Mouse (Mus musculus): Measurements from ENCODE around the gene Psap.
A peak's percentile ranks its signal among the peaks of the same experiment; 100 is the strongest.

Psap gene

DNA sequence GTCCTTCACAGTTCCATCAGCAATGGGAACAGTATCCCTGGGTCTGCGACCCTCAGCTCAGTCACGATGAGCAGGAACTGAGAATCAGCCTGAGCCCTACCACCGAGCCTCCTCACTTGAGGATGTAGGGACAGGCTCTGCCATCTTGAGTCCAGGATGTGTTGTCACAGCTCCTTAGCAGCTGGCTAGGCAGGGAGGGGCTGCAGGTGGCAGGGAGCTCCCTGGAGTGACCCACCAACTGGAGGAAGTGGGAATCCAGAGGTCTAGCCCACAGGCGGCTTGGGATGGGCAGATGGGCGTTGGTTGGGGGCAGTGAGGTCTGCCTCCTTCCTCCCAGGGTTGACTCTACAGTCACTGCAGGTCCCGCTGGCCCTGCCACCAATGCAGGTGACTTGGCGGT is 14.1 kb upstream of the Psap start:
- no peak for DNase-seq (ENCODE audit: low spot score in 2 of 2)

DNA sequence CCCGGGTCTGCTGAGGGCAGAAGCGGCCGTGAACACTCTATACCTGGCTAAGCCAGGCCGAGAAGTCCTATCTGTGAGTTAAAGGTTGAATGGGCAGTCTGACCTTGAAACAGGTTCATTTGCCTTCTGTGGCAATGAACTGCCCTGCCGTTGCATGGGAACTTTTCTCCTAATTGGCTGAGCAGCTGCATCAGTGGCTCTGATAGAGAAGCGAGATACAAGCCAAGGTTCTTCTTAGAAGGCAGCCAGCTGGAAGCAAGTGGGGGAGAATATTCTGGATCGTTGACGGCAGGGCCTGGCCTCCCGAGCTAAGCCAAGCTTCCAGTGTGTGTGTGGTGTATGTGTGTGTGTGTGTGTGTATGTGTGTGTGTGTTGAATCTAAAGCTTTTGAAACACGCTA is 12.2 kb upstream of the Psap start:
- no peak for DNase-seq (ENCODE audit: low spot score in 2 of 2)

DNA sequence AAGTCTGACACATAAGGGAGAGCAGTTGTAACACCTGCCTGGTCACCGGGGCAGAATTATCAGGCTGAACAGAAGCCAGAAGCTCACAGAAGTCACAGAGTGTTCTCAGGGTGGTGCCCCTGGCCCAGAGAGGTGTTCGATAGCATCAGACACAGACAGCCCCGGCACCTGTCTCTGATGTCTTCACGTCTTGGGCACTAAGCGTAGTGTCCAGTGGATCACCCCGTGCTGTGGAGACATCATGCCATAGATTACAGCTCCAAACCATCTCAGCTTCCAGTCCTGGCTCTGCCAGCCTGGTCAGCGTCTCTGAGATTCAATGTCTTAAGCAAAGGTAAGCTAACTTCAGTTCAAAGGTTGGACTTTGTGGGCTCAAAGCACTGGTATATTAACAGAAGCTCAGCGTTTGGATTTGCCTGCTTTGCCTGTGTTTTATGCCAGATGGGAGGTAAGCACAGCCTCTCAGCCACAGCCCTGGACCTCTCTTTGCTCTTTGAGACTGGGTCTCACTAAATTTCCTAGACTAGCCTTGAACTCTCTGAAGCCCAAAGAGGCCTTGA is 10.5 kb upstream of the Psap start:
- DNase-seq (ENCODE audit: low spot score in 2 of 2): no peak

DNA sequence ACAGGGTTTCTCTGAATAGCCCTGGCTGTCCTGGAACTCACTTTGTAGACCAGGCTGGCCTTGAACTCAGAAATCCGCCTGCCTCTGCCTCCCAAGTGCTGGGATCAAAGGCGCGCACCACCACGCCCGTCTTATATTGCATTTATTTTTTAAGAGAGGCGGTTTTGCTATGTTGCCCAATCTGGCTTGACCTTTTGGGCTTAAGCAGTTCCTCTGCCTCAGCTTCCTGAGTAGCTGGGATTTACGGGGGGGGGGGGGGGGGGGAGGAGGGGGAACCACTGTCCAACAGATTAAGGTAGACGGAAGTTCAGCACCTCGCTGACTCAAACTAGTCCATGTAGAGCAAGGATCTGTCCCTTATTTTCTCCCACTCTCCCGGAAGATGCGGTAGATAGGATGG is 8.7 kb upstream of the Psap start:
- no peak for DNase-seq (ENCODE audit: low spot score in 2 of 2)

DNA sequence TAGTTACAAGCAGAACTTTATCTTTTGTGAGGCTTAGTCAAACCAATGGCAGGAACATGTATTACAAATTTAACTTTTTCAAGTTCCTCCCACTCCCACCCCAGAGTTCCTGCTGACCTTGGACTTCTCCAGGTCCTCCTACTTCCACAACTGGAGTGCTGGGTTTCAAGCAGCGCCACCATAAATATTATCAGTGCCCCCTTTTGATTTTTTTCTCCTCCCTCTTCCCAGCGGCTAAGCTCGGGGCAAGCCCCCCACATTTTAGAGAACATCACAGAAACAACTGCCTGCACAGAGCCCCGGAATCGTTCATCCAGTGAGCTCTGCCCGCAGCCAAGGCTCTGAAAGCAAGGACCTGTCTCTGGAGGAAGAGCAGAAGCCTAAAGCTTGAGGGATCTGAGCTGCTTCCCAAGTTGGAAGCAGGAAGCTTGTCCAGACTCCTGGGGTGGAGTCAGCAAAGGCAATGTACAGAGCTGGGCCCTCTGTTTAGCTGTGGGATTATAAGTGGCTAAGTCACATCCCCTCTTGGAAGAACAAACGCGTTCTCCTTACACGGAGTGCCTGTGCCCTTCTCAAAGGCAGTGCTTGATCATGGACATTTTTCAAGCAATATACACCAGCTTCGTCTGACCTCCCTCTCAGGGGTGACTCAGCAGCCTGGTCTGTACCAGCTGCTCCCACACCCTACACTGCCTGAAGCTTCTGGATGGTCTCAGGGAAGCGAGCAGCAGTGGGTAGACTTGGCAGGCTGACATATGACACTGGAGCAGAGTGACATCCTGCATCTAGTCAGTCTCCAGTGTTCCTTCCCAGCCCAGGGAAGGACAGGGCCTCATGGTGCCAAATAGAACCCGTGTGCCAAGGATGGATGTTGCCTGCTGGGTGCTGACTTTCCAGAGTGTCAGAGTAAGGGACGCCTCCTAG is 8.0 kb upstream of the Psap start:
- DNase-seq (ENCODE audit: low spot score in 2 of 2): no peak

DNA sequence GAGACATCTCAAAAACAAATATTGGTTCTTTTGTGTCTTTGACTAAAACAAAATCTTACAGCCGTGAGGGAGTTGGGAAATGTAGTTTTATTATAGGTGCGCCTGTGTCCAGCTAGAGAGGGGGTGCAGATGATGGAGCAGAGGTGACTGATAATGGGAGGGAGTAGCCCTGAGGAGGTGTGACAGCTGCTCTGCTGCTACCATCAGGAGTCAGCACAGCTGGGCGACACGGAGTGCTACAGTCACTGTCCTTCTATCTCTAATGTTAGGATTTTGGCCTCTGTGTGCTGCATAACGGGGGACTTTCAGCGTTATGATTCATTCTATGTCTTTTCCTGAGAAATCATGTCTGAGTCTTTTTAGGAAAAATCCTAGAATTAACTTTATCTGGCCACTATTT is 6.4 kb upstream of the Psap start:
- DNase-seq (ENCODE audit: low spot score in 2 of 2): no peak

DNA sequence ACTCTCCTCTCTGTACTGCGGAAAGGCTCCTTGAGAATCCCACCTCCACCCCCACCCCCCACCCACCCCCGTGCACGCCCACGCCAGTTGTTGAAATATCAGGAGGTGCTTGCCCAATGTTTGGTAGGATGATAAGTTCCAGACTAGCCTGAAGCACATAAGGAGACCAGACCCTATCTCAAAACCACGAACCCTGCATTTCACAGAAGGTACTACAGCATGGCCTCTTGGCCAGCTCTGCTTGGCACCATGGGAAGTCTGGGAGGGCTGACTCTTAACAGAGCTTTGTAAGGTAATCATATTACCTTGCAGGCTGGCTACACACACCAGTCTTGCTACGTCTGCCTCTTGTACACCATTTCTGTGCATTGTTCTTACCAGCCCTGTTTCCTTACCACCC is 5.2 kb upstream of the Psap start:
- no peak for DNase-seq (ENCODE audit: low spot score in 2 of 2)

DNA sequence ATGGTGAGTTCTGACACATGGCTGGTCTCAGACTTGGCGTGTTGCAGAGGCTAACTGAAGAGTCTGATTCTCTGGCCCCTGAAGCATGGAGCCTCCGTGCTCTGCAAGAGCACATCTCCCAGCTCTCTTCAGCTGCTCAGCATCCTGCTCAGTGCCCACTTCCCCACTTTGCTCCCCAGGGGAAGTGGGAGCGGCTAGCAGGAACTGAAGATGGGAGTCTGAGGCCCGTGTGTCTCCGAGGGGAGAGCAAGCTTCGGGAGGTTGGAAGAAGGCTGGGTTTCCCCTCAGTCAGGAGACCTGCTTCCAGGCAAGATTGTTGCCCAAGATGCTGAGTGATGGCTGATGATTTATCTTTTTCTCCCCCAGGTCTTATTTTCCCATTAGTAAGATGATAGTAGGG is 4.0 kb upstream of the Psap start:
- DNase-seq (ENCODE audit: low spot score in 2 of 2): no peak

DNA sequence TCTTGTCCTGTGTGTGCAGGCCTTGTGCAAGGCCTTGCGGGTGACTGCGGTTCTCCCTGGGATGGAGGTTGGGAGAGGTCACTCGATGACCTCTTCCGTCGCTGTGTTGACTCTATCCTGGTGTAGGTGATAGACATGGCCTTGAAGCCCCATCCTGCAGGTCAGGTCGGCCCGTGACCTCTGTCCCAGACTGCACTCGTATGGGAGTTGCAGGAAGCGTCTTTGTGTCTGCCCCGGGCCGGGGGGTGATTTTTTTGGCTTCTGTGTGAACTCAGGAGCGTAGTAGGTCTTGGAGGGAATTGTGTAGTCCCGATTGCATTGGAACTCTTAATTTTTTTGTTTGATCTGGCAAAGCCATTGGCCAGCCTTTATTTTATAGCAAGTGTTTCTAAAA is 576 bp downstream of the Psap start:
- no peak for DNase-seq (ENCODE audit: low spot score in 2 of 2)

DNA sequence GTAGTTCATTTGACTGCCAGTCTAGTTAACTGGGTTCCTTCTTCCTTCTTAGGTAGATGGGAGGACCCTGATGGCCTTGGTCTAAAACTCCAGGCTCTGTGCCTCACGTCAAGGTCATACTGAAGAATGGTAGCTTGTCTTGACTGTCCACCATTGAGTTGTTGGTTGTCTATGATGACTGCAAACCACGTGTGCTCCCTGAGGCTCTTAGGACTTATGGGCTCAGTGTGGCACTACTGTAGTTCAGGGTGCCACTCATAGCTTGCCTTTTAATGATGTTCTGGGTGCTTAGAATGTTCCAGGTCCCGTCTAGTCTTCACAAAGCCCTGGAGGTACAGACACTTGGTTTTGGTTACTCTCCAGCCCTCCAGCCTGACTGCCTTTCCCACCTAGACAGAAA is 1.4 kb downstream of the Psap start:
- no peak for DNase-seq (ENCODE audit: low spot score in 2 of 2)

DNA sequence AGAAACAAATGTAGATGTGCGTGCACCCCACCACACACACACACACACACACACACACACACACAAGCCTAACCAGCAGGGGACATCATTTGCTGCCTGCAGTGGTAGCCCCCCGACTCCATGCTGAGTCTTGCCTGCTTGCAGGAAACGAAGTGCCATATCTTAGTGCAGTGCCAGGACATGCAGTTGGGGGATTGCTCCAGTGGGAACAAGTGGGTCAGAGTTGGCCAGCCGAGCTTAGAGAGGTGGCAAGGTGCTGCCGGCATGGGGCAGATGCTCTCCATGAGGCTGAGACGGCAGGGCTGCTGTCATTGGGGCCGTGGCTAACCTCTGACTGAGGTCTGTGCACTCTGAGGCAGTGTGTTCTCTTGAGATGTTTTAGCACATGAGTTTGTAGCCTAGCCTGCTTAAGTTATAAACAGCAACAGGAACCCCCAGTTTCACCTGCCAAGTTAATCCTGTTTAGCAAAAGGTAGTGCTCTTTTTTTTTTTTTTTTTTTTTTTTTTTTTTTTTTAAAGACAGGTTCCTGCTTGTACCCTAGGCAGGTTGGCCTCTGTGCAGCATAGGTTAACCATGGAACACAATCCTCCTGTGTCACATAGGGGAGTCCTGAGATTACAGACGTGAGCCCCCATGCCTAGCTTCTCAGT is 2.0 kb downstream of the Psap start:
- DNase-seq (ENCODE audit: low spot score in 2 of 2): no peak

DNA sequence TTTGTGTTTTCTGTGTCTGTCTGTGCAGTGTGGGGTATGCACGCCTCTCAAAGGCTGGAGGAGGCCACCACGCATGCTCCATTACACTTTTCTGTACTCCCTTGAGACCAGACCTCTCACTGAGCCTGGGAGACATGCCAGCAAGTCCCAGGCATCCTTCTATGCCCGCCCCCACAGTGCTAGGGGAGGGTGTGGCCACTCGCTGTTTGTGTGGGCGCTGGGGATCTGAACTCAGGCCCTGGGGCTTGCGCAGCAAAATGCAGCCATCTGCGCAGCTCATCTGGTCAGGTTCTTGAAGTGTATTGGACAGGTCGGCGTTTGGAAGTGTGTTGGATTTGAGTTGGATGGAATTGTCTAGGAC is 2.5 kb downstream of the Psap start:
- DNase-seq (ENCODE audit: low spot score in 2 of 2): peak in 1 of 2 experiments; percentile 70

DNA sequence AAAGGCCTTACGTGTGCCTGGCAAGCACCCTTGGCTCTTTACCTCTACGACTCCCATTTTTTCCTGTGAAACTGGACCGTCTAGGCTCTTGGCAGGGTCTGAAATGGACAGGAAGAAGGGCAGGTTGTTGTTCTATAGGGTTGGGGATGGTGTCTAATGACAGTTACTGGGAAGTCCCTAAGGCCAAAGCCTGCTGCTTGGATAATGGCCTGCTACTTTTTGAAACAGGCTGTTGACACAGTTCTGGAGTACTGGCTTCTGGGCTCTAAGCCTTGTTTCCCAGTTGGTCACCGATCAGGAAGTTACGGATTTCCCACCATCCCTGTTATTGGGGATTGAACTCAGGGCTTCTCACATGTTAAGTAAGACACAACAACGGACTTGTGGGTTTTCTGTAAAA is 2.9 kb downstream of the Psap start:
- DNase-seq (ENCODE audit: low spot score in 2 of 2): no peak

DNA sequence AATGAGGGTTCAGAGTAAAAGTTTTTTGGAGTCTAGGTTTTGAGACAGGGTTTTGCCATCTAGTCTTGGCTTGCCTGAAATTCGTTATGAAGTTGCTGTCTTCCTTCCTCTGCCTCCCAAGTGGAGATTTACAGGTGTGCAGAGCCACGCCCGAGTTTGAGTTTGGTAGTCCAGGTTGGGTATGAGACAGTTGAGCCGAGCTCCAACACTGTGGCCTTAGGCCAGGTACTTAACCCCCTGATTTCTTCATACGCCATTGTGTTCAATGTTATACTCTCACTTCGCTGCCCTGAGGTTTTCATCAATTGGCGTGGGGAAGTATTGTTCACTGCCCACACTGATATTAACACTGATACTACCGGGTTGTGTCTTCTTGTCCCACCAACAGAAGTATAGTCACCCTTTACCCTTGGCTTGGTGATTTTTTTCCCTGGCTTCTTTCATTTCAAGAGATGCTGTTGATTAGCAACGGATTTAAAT is 4.2 kb downstream of the Psap start:
- no peak for DNase-seq (ENCODE audit: low spot score in 2 of 2)

DNA sequence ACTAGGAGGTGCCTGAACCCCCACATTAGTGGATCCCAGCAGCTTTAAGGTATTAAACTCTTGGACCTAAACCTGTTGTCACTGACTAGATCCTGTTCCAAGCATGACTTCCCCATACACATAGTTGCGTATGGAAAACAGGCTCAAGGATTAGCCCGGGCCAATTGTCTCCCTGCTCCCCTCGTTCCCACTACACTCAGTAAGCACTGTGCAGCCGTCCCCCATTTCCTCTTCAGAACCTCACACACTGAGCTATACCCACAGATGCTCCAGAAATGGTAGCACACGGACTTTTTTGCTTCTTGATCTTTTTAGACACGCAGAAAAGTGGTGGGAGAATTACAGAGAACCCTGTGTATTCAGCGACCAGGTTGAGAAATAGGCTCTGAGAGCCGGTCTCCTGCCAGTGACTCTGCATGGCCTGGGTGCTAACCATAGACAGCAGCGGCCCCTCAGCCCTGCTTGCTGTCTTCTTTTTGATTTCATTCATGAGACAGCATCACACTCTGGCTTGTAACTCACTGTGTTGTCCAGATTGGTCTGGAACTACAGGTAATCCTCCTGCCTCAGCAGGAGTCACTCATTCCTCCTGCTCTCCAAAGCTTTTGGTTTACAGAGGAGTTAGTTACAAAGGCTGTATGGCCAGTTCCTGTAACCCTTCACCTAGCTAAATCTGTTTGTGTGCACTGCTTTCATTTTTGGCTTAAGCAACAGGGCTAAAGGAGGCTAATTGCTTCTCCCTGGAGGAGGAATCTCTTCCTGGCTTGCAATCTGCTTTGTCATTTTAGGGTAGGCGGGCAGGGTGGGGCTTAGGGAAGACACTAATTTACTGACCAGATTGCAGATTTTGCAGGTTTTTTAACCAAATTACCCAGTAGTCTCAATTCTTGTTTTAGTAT is 4.9 kb downstream of the Psap start:
- no peak for DNase-seq (ENCODE audit: low spot score in 2 of 2)

DNA sequence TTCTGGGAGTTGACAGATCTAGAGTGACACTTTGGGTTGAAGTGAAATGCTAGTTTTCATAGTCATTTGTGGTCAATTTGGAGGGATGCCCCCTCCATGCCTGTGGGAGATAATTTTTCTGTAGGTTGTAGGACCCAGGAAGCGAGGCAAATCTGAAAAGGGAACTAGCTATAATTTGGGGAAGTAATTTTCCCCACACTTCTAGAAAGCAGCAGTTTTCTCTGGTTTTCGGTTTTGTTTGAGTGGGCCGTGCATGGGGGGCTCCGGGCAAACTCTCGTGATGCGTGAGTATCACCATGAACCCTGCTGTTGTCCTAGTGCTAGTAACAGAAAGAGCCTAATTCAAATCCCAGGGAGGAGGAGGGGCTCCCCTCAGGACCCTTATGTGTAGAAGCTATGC is 6.8 kb downstream of the Psap start:
- no peak for DNase-seq (ENCODE audit: low spot score in 2 of 2)

DNA sequence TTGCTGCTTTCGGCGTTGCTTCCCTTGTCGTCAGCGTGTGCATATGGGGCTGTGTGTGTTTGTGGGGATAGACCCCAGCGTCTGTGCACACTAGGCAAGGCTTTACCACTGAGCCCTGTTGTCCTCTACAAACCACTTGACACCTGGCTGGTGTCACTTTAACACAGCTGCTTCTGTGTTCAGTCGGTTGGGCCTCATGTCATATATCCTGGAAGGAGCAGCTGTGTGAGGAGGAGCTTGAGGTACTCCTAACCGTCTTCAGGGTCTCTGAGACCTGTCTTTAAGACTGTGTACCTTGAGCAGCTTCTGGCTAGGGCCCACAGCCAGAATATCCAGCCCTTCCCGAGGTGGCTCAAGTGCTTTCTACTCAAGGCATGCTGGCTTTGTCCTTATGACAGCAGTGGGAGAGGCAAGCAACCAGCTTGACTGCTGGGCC is 7.3 kb downstream of the Psap start:
- no peak for DNase-seq (ENCODE audit: low spot score in 2 of 2)

DNA sequence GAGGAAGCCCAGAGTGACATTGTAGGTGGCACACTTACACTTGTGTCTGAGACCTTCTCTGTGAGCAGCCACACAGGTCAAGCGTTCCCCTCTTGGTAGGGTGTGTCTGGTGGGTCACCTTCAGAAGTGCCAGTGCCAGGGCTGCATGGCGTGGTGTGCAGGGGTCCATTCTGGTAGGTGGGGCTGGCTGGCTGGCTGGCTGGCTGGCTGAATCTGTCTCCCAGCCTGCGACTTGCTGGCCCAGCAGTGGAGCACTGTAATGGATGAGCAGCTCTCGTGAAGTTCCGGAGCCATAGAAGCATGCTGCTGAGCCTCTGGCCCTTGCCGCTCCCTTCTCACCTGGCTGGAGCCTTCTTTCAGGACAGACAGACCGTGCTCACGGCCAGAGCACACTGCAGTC is 7.8 kb downstream of the Psap start:
- no peak for DNase-seq (ENCODE audit: low spot score in 2 of 2)

DNA sequence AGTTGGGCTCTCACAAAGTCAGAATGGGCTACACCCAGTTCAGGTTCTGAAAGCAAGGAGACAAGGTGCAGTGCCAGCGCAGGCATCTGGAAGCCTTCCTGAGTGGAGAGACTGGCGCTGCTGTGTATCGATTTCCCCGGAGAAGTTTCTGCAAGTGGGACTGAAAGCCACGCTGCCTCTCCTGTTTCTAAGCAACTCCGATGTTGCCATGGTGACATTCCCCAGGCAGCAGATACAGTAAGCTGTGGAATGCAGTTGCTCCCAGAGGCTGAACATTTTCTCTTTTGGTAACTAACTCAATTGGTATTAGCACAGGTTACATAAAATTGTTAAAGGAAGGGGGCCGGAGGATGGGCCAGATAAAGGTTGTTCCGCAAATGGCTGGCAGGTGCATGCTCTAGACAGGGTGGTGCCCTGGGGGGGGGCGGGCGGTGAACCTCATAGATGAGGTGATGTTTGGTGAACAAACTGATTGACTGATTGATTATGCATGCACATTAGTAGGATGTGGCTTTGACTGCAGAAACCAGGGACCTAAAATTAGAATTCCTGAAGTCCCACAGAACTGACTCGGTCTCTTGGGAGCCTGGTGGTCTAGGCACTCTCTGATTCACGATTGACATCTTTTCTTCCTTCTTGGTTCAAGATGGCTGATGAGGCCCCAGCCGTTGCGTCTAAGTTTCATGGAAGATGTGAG is 8.4 kb downstream of the Psap start:
- DNase-seq (ENCODE audit: low spot score in 2 of 2): peak; percentile 51 to 64

DNA sequence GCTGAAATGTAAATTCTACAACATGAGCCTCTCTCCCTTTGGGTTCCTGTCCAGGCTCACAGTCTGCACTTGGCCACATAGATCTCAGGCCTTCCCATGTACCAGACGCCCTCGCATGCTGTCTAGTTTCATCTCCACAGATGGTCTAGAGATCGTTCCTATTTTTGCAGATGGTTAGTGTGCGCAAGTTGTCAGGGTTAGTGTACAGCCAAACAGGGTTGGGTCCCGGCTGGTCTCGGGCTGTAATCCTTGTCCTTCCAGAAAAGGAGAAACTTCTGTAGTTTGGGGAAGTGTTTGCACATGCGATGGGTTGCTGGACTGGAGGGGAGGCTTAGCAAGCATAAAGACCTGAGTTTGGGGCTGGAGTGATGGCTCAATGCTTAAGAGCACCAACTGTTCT is 9.1 kb downstream of the Psap start:
- no peak for DNase-seq (ENCODE audit: low spot score in 2 of 2)

DNA sequence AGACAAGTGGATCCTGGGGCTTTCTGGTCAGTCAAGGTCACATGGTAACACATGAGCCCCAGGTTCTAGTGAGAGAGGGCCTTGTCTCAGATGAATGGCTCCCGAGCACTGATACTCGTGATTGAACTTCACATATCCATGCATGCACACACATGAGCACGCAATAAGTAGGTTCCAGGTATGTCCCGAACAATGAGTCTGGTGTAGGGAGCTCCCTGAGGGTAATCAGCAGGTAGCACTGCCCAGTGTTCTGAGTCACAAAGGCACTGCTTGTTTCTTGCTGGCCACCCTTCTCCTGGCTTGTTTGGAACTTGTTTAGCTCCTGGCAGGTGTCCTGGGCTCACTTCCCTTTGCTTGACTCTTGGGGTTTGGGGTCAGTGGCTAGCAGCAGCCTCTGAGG is 9.7 kb downstream of the Psap start:
- no peak for DNase-seq (ENCODE audit: low spot score in 2 of 2)
